Mouse (Mus musculus) heart, embryonic 13.5 days (tissue): ENCODE measurements around the gene Naa38. TPM values are rescaled to one million over a fixed set of nuclear protein-coding genes. Genes with fewer than 3 reads are reported as not detected.
A peak's percentile ranks its signal among the peaks of the same experiment; 100 is the strongest.
"Not testable (repeated sequence)": the region's sequence is repeated elsewhere in the genome, so short reads cannot be mapped to it uniquely, and the experiment has no call there.

Experiments used
- ATAC-seq: fragments of 200-750 bp; cut with Nextera tagmentation; 2 replicates; pipeline ENCODE4 v1.8.0; 2017; ENCODE audit warnings: moderate TSS enrichment; ENCODE audit not compliant: insufficient number of reproducible peaks, low FRiP score, low TSS enrichment; ENCODE audit errors: extremely low read depth
- H3K27ac ChIP-seq: fragments of 300-500 bp; sonication (generic); replicated peaks from 2 replicates; pipeline ENCODE4 v1.5.1; 2015; ENCODE audit warnings: moderate library complexity, mild to moderate bottlenecking, inconsistent platforms
- H3K27me3 ChIP-seq: fragments of 300-500 bp; sonication (generic); replicated peaks from 2 replicates; pipeline ENCODE4 v1.6.1; 2015; ENCODE audit warnings: mild to moderate bottlenecking, inconsistent platforms
- H3K36me3 ChIP-seq: fragments of 300-500 bp; sonication (generic); 2 replicates; pipeline ENCODE4 v1.6.1; 2015; ENCODE audit warnings: mild to moderate bottlenecking, inconsistent platforms
- H3K4me1 ChIP-seq: fragments of 300-500 bp; sonication (generic); 2 replicates; pipeline ENCODE4 v1.6.1; 2015; ENCODE audit warnings: inconsistent platforms
- H3K4me2 ChIP-seq: fragments of 300-500 bp; sonication (generic); 2 replicates; pipeline ENCODE4 v1.6.1; 2015; ENCODE audit warnings: inconsistent platforms, mild to moderate bottlenecking, moderate library complexity
- H3K4me3 ChIP-seq: fragments of 300-500 bp; sonication (generic); 2 replicates; pipeline ENCODE4 v1.5.1; 2015; ENCODE audit warnings: moderate library complexity, mild to moderate bottlenecking, inconsistent platforms
- H3K9ac ChIP-seq: fragments of 300-500 bp; sonication (generic); 2 replicates; pipeline ENCODE4 v1.6.1; 2015; ENCODE audit warnings: inconsistent platforms, mild to moderate bottlenecking, moderate library complexity
- H3K9me3 ChIP-seq: fragments of 300-500 bp; sonication (generic); 2 replicates; pipeline ENCODE4 v1.6.1; 2016; ENCODE audit warnings: inconsistent platforms
- WGBS: fragments of 180-500 bp; shearing (Covaris S2); methylation state at CpG from one replicate; pipeline ENCODE4 v1.1.7; 2015; ENCODE audit warnings: mixed read lengths; 5-methylcytosine and 5-hydroxymethylcytosine counted together
- polyA plus RNA-seq: library from polyadenylated mRNA; unstranded; fragments of >200 nt; fragmentation: Nextera tagmentation; extraction: Ambion mirVana; gene quantifications from 2 replicates; pipeline ENCODE4 v1.2.1, GENCODE M21; 2015

The Naa38 gene
- 135 and 139 TPM in 2 replicates for polyA plus RNA-seq

GRCm38 (mm10) chr11:69395235-69395633 lies at the start of gene Naa38, which contains the start of gene Cyb5d1:
TSS of gene Naa38 (plus strand) at chr11:69395487.
TSS of gene Cyb5d1 (minus strand) at chr11:69395631.
- not testable (repeated sequence) for H3K27me3 ChIP-seq, H3K9me3 ChIP-seq
- peak within 1 kb of the TSS; percentile 91 for H3K4me2 ChIP-seq
- peak; percentile 62; the same call in 1 of the 2 replicates for ATAC-seq
- peaks cover 22% of the 10 kb centered on the region for H3K36me3 ChIP-seq
- peak within 1 kb of the TSS; percentile 78 for H3K4me3 ChIP-seq
- peak within 1 kb of the TSS; percentile 95 for H3K9ac ChIP-seq
- peaks cover 46% of the 10 kb centered on the region for H3K4me1 ChIP-seq
- under 1% methylated on average over 24 of the region's 24 CpGs for WGBS
- H3K27ac ChIP-seq = peak within 1 kb of the TSS; percentile 98

DNA sequence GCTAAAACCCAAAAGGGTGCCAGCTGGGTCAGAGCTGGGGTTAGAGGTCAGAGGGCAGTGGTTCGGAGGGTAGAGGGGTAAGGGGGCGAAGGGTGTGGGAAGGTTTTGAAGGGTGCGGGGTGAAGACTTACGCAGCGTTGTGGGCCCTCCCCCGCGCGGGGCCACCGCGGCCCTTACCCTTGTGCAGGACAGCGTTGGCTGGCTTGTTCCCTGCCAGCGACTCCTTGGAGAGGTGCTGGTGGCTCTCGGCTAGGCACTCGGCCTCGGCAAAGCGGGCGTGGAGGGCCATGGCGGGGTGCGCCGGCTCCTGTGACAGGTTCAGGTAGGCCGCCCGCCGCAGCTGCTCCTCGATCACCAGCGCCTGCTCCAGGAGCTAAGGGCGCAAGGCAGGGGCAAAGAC lies 48.8 kb upstream of the Naa38 start:
- H3K27ac ChIP-seq = no peak overlapping the region
- no peaks in the 10 kb centered on the region for H3K9me3 ChIP-seq
- H3K4me3 ChIP-seq = no peak overlapping the region
- H3K27me3 ChIP-seq = peaks cover 2% of the 10 kb centered on the region; the same call in 1 of the 2 replicates
- peaks cover 1% of the 10 kb centered on the region for H3K4me1 ChIP-seq
- peaks cover 86% of the 10 kb centered on the region for H3K36me3 ChIP-seq
- H3K4me2 ChIP-seq = no peak overlapping the region
- no peak for ATAC-seq
- no peak overlapping the region for H3K9ac ChIP-seq
- WGBS = 83% methylated on average over 25 of the region's 26 CpGs

DNA sequence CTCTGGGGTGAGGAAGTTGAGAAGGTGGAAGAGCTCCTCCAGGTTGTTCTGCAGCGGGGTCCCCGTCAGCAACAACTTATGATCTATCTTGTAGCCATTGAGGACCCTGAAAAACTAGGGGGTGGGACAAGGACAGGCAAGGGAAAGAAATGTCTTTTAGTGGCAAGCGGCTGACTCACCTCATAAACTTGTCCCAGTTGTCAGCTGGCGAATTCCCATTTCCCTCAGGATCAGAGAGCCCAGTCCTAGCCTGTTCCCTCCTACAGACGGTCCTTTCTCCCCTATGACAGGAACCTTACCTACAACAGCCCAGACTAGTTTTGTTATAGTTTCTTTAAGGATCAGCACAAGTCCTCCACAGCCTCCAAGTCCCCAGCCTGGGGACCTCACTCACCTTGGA lies 38.7 kb upstream of the Naa38 start:
- Histone ChIP-seq H3K9me3 (no peaks in the 10 kb centered on the region), H3K4me2 (no peak overlapping the region), H3K27me3 (no peaks in the 10 kb centered on the region), H3K27ac (no peak overlapping the region), H3K36me3 (peaks cover 98% of the 10 kb centered on the region), H3K4me3 (no peak overlapping the region), H3K9ac (no peak overlapping the region), H3K4me1 (no peaks in the 10 kb centered on the region)
- WGBS = 85% methylated on average over 5 of the region's 5 CpGs
- ATAC-seq = no peak

- H3K9ac ChIP-seq = no peak overlapping the region
- H3K27ac ChIP-seq = no peak overlapping the region
- H3K4me2 ChIP-seq = no peak overlapping the region
- H3K4me1 ChIP-seq = no peaks in the 10 kb centered on the region
- no peak for ATAC-seq
- no peaks in the 10 kb centered on the region for H3K27me3 ChIP-seq
- H3K9me3 ChIP-seq = no peaks in the 10 kb centered on the region
- H3K36me3 ChIP-seq = peaks cover 97% of the 10 kb centered on the region
- WGBS = 83% methylated on average over 12 of the region's 12 CpGs
- no peak overlapping the region for H3K4me3 ChIP-seq
Measured at GRCm38 (mm10) chr11:69357690-69358089, 37.6 kb upstream of the Naa38 start.

DNA sequence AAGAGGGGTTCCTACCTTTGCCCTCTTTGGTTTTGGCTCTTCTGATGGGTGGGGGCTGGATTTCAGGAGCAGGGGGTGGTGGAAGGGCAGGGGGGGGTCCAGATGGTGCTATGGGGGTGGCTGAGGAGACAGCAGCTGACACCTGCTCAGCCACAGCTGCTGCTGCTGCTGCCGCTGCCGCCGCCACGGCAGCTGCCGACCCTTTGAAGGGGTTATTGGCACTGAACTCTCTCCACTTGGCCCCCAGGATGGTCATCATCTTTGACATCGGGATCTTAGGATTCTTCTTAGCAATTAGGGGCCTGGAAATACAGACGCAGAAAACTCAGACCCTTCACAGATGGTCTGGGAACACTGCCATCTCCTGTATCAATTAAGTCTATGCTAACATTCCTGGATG lies 33.3 kb upstream of the Naa38 start:
- no peak overlapping the region for H3K4me3 ChIP-seq
- H3K36me3 ChIP-seq = peaks cover 68% of the 10 kb centered on the region
- no peaks in the 10 kb centered on the region for H3K9me3 ChIP-seq
- no peak overlapping the region for H3K27ac ChIP-seq
- H3K27me3 ChIP-seq = no peaks in the 10 kb centered on the region
- H3K4me1 ChIP-seq = peaks cover 26% of the 10 kb centered on the region
- no peak overlapping the region for H3K9ac ChIP-seq
- no peak for ATAC-seq
- WGBS = 75% methylated on average over 7 of the region's 7 CpGs
- no peak overlapping the region for H3K4me2 ChIP-seq

GRCm38 (mm10) chr11:69362479-69362878 lies 32.8 kb upstream of the Naa38 start:
- no peak overlapping the region for H3K4me3 ChIP-seq
- peaks cover 31% of the 10 kb centered on the region for H3K4me1 ChIP-seq
- no peaks in the 10 kb centered on the region for H3K9me3 ChIP-seq
- H3K36me3 ChIP-seq = peaks cover 64% of the 10 kb centered on the region
- ATAC-seq = no peak
- H3K4me2 ChIP-seq = no peak overlapping the region
- no peaks in the 10 kb centered on the region for H3K27me3 ChIP-seq
- WGBS = 77% methylated on average over 2 of the region's 2 CpGs
- no peak overlapping the region for H3K27ac ChIP-seq
- H3K9ac ChIP-seq = no peak overlapping the region

- H3K9ac ChIP-seq = 0 out of 2 replicates have a peak overlapping the region, but pooled peaks have one; percentile 24
- no peaks in the 10 kb centered on the region for H3K9me3 ChIP-seq
- no peak overlapping the region for H3K4me3 ChIP-seq
- peaks cover 45% of the 10 kb centered on the region for H3K36me3 ChIP-seq
- H3K27ac ChIP-seq = peak overlapping the region; percentile 97
- H3K4me1 ChIP-seq = peaks cover 38% of the 10 kb centered on the region
- no peaks in the 10 kb centered on the region for H3K27me3 ChIP-seq
- 47% methylated on average over 8 of the region's 8 CpGs for WGBS
- no peak for ATAC-seq
- H3K4me2 ChIP-seq = peak overlapping the region; percentile 87
Measured at GRCm38 (mm10) chr11:69364376-69364775, 30.9 kb upstream of the Naa38 start.

DNA sequence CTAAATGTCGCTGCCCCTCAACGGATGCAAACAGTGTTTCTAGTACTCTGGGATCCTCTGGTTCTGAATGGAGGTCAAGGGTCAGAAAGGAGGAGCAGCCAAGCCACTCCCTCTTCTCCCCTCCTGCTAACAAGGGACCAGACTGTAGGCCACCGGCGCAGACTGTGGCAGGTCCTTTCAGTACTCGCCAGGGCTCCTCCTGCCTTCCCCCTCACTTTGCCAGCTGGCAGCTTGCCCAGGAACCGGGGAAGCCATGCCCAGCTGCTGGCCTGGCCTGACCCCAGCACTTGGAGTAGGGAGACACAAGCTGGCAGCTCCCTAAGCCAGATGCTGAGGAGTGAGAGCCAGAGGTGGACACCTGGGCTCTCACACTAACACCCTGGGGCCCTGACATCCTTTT lies 30.4 kb upstream of the Naa38 start:
- H3K4me2 ChIP-seq = peak overlapping the region; percentile 87
- peaks cover 42% of the 10 kb centered on the region for H3K4me1 ChIP-seq
- H3K4me3 ChIP-seq = peak overlapping the region; percentile 90; the same call in 1 of the 2 replicates
- 4% methylated on average over 6 of the region's 6 CpGs for WGBS
- H3K27ac ChIP-seq = peak overlapping the region; percentile 97
- no peaks in the 10 kb centered on the region for H3K27me3 ChIP-seq
- peak overlapping the region; percentile 50; the same call in 1 of the 2 replicates for H3K9ac ChIP-seq
- peaks cover 40% of the 10 kb centered on the region for H3K36me3 ChIP-seq
- 0 out of 2 replicates have a peak, but pooled peaks have one; percentile 28 for ATAC-seq
- no peaks in the 10 kb centered on the region for H3K9me3 ChIP-seq

DNA sequence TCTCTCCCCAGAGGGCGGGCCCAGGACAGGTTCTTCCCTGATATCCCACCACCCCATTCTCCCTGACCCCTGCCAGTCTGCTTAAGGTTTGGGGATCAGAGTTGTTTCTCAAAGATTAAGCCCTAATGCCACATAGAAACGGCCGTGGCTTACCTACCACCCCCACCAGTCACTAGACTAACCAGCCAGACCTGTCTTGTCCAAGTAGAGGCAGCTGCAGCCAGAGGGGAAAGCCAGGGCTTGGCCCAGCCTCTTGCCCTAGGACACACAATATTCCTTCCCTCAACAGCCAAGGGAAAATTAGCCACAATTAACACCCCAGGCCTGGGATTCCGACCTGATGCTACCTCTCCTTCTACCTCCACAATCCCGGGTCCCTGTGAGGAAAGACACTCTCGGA lies 29.6 kb upstream of the Naa38 start:
- Histone ChIP-seq H3K4me1 (peaks cover 47% of the 10 kb centered on the region), H3K27me3 (no peaks in the 10 kb centered on the region), H3K4me2 (peak overlapping the region; percentile 87), H3K27ac (peak overlapping the region; percentile 97), H3K9me3 (no peaks in the 10 kb centered on the region), H3K4me3 (peak overlapping the region; percentile 90), H3K36me3 (peaks cover 31% of the 10 kb centered on the region), H3K9ac (peak overlapping the region; percentile 82)
- WGBS = 39% methylated on average over 6 of the region's 6 CpGs
- ATAC-seq = no peak

GRCm38 (mm10) chr11:69366157-69366854 lies 29.0 kb upstream of the Naa38 start:
- H3K27ac ChIP-seq = peak overlapping the region; percentile 97
- peak overlapping the region; percentile 90 for H3K4me3 ChIP-seq
- H3K9me3 ChIP-seq = no peaks in the 10 kb centered on the region
- peak; percentile 61 for ATAC-seq
- under 1% methylated on average over 26 of the region's 26 CpGs for WGBS
- H3K4me1 ChIP-seq = peaks cover 53% of the 10 kb centered on the region
- H3K4me2 ChIP-seq = peak overlapping the region; percentile 87
- peaks cover 26% of the 10 kb centered on the region for H3K36me3 ChIP-seq
- H3K27me3 ChIP-seq = no peaks in the 10 kb centered on the region
- H3K9ac ChIP-seq = peak overlapping the region; percentile 99

DNA sequence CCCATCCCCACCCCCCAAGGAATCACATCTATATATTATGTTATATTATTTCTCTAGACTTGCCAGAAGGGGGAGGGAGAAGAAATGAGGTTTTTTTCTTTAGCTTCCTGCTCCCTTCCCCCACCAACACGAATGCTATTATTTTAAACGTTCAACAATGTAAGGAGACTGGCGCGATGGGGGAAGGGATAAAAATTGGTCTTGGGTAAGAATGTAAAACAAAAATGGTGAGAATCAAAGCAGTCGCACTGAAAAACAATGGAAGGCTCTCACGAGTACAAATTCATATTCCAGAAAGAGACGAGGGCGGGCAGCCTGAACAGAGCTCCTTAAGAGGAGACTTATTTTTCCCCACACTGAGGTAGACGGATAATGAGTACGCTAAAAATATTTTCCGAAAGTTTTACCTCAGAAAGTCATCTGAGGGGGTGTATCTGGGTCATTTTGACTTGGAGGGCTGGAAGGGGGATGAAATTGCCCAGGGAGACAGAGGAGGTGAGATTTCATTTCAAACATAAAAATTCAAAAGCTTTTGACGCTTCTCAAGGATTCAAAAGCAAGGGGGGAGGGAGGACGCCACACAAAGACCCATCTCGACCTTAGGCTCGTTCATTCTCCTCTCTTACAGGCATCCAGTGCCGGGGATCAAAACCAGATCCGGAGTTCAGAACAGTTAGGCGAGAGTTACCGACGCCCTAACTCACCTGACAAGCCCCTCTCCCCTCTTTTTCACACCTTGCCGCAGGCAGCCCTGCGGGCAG lies 28.3 kb upstream of the Naa38 start:
- ATAC-seq = no peak
- peaks cover 18% of the 10 kb centered on the region for H3K36me3 ChIP-seq
- H3K4me3 ChIP-seq = peak overlapping the region; percentile 90
- H3K27ac ChIP-seq = peak overlapping the region; percentile 97
- H3K4me2 ChIP-seq = peak overlapping the region; percentile 87
- no peaks in the 10 kb centered on the region for H3K27me3 ChIP-seq
- peaks cover 60% of the 10 kb centered on the region for H3K4me1 ChIP-seq
- H3K9me3 ChIP-seq = no peaks in the 10 kb centered on the region
- 0% methylated on average over 22 of the region's 22 CpGs for WGBS
- H3K9ac ChIP-seq = peak overlapping the region; percentile 99
